Mouse (Mus musculus): ENCODE results near the gene Clcnka.

Gene Clcnka

DNA sequence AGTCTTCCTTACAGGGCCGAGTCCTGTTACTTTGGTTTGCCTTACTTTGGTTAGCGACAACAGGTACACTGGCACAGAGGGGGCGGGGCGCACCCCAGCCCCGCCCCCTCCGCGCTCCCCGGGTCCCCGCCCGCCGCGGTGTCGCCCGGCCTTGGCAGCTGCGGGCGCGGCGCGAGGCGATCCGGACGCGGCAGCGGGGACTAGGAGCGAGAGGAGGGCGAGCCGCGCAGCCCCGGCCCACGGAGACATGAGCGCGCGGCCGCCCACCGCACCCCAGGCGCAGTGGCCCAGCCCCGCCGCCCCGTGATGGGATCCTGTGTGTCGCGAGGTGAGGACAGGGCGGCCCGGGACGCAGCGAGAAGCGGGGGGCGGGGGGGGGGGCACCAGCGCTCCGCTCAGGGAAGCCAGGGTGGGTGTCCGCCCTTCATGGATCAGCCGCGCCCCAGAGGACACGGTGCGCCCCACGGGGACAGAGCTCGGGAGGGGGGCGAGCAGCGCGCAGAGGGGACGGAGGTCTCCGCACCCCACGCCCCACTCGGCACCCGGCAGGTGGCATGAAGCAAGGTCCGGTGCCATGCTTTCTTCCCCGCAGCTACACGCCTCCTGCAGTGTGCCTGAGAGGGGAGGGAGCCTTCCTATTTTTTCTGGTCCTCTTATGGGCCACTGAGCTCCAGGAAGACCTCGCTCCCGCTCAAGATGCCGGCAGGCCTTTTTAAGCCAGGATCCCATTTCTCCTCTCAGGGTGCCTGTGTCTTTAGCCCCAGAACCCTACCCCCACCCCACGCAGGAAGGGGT lies 30.3 kb downstream of the Clcnka start, which contains the start of gene Fam131c:
TSS of gene Fam131c (plus strand) at position 224 of the 795 bp plus-strand sequence.
- DNase-seq: peak in 1 of 2 experiments; percentile 61

DNA sequence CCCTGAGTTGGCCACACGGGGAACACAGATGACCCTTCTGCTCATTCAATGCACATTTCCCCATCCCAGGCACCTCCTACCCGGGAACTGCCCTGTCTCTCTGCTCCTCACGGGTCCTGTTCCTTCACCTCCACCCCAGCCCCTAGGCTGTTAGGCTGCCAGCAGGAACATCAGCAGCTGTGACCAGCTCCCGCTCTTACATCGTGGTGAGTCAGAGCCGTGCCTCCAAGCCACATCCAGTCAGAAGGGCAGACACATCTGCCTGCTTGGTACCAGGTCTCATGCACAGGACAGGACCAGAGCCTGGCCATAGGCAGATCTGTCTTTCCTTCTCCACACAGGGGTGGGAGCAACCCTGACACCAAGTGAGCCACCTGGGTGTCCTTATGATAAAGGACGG lies 32.6 kb downstream of the Clcnka start:
- DNase-seq: no peak

DNA sequence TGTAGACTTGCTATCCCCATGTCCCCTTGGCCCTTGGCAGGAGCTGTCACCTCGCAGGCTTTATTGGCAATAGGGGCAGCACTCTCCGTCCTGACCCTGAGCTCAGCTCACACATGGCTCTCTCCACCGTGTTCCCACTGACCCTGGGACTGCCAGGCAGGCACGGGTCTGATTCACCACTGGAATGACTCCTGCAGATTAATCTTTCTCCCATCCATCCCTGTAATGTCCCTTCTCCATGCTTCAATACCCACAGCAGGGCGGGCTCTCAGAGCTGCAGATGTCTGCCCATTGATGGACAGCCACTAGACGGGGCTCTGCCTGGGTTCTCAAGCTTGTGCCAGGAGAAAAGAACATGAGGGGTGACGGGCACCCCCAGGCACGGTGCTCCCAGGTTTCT lies 33.4 kb downstream of the Clcnka start:
- no peak for DNase-seq

DNA sequence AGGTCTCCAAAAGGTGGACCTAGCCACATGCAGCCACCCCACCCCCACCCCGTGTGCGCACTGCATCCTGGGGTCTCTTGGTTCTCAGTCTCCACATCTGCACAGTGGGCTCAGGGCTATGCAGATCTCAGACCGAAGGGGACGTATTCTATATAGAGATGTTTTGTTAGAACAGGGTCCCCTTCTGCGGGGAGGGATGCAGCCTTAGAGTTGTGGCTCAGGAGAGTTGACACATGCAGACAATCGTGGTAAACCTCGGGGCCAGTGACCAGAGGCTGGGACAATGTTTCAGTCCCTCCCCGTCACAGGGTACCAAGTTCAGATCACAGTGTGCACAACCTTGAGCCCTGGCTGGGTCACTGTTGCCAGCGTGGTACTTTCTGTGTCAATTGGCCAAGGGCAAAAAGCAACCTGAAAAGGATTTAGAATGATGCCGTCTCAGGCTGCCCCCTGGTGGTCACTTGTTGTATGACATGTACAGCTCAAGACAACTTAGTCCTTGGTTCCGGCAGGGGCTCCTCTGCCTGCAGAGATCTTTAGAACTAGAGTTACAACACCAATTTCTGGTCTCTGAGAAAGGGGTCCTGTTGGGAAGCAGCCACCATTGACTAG lies 35.5 kb downstream of the Clcnka start:
- DNase-seq: peak; percentile 90 to 94

DNA sequence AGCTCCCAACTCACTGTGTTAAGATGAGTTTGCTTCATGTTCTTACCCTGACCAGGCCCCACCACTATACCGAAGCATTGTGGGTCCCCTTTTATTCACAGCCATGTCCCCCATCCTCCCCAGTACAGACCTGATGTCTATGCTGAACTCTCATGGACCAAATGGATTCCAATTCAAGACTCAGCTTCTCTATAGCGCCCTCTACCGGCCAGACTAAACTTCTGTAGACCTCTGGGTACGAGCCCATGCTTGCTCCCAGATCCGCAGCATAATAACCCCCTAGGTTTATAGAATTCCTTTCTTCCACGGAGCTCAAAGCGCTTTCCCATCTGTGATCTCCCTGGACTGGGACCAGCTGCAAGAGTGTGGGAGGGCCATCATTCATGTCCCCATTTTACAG lies 37.7 kb downstream of the Clcnka start:
- DNase-seq: peak; percentile 47 to 62

DNA sequence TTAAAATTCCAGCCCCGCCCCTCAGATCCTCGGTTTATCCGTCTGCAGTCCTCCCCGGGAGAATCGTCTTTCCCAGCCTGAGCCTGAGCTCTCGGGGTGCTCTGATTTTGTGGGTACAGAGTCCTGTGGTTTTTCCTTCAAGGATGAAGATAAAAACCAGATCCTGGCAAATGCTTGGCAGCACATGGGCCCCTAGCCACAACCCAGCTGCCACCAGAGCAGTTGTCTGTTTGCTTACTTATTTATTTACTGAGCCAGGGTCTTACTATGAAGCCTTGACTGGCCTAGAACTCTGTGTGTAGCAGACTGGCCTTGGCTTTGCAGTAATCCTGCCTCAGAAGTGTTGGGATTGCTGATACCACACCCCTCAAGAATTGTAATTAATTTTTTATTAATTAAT lies 39.3 kb downstream of the Clcnka start:
- no peak for DNase-seq

DNA sequence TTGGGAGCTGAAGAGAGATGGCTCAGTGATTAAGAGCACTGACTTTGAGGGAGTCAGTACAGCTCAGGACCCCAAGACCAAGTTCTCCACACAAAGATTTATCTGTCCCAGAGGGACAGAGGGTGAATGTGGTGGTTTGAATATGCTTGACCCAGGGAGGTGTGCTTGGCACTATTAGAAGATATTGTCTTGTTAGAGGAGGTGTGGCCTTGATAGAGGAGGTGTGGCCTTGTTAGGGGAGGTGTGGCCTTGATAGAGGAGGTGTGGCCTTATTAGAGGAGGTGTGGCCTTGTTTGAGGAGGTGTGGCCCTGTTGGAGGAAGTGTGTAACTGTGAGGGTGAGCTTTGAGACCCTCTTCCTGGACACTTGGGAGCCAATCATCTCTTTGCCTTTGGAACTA lies 40.7 kb downstream of the Clcnka start:
- DNase-seq: no peak

DNA sequence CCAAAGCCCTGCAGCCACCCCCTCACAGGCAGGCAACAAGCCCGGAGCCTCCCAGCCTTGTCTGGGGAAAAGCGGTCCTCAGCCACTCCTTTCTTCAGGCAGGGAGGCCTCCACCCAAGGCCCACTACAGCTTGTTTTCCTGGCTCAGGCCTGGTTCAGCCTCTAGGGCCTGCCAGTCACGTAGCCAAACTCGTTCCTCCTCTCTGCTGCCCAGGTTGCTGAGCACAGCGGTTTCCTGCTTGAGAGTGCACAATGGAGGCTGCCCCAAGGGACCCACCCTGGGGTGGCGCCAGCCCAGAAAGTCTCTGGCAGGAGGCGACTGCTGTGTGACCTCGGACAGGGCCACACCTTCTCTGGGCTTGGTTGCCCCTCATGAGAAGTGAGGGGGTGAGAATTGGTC lies 44.7 kb downstream of the Clcnka start:
- no peak for DNase-seq

DNA sequence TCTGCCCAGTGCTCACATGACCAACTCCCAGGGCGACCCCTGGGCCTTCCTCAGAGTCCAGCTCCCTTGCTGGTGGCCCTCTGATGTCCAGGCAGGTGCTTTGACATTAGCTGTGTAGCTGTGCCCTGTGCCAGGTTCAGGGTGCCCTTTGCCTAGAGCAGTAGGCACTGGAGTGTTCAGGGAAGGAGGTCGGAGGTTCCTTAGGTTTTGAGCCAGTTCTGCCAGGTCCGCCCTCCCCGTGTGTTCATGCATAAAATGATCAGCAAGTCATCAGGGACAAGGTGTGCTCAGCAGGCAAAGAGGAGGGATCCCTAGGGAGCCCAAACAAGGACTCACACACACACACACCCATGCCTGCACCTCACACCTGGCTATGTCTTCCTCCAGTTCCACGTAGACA lies 45.5 kb downstream of the Clcnka start:
- DNase-seq: no peak

DNA sequence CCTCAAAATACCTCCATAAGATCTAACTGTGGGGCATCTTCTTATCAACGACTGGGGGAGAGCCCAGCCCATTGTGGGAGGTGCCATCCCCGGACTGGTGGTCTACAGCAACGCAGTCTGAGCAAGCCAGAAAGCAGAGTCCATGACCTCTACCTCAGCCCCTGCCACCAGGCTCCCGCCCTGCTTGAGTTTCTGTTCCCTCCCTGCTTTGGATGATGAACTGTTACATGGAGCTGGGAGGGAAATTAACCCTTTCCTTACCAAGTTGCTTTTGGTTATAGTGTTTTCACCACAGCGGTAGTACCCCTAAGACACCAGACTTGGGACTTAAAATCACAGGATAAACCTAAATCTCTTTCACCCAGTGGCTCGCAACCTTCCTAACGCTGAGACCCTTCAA lies 46.6 kb downstream of the Clcnka start:
- no peak for DNase-seq

DNA sequence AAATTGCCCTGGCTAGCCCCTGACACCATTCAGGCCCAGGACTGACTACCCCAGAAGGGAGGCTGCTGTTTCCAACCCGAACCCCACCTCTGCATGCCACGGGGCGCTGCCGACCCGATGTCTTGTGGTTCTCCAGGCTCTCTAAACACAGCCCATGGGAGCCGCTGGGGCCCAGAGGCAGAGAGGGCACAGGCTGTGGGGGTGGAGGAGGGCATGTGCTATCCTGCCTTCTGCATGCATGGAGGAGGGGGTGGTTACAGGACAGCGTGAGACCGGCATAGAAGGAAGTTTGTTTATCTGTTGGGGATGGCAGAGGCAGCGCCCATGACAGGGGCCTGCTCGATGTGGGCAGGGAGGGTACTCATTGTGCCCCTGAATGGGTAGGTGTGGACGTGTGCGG lies 48.5 kb downstream of the Clcnka start:
- DNase-seq: no peak

DNA sequence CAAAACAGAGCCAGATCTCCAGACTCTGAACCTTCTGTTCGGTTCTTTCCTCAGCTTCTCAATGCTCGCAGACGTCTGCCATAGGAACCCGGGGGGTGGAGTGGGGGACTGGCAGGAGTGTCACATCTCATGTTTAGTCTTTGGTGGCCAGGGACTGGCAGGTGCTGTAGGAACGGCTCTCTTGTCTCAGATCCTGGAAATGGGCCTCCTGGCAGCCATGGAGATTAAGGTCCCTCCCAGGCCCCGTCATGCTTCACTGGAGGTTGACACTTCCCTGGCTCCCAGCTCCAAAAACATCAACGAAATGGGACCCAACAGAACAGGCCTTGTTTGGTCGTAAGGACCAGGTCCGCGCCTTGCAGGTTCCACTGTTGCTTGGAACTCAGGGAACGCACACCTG lies 49.9 kb downstream of the Clcnka start:
- peak; percentile 47 to 60 for DNase-seq

DNA sequence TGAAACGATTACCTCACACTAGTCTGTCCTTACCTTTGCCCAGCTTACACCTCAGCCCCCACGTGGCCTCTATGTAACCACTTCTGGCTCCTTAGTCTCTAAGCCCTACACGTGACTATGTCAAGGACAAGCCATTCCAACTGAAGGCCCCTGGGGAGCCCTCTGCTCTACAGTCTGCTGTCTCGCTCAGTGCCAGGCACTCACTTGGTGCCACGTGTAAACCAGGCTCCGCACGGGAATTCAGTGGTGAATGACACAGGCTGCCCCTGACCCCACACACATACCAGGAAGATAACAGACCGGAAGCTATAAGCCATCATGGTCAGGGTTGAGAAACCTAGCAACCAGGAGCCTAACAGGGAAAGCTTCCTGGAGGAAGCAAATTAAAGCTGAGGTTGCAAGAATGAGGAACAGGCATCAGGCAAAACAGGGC lies 51.1 kb downstream of the Clcnka start:
- peak; percentile 43 to 48 for DNase-seq

DNA sequence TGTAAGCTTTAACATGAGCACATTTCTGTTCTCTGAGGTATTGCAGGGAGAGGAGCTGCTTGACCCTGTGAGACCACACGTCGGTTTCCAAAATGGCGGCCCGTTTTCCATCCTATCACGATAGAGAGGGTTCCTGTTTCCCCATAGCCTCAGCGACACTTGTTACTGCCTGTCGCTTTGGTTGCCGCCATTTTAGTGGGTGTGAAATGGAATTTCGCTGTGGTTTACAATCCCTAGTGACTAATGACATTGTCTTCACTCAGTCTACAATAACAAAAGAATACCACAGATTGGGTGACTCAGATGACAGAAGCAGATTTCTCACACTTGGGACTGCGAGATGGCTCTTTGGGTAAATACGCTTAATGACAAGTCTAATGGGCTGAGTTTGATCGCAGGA lies 53.3 kb downstream of the Clcnka start:
- no peak for DNase-seq

DNA sequence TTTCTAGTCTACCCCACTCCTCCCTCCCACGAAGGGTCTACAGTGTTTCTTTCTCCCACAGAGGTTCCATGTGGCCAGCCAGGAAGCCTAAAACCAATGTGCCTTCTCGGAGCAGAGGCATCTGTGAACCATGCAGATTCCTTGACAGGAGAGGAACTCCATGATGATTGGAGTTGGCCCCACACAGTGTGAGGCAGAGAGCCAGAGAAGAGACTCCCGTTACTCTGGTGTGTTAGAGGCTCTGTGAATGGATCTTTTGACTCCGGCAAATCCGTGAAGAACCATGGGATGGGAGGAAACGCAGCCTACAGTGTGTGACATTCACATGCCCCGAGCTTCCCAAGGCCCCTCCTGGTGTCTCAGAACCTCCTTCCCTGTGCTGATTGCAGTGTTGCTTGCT lies 55.0 kb downstream of the Clcnka start:
- no peak for DNase-seq

DNA sequence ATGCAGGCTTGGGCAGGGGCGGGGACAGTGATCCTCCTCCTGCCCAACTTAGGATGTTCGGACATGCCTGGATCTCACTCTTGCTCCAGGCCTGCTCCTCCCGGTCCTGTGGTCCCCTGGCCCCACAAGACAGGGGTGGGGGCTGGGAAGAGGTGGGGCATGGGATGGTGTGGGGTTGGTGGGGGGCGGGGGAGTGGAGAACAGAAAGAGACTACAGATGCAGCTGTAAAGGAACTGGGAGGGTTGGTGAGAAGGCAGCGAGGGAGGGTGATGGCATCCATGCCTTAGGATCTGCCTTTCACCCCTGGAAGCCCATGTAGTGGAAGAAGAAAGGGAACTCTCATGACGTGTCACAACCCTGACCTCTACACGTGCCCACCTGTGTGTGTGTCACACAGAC lies 57.0 kb downstream of the Clcnka start:
- DNase-seq: no peak

DNA sequence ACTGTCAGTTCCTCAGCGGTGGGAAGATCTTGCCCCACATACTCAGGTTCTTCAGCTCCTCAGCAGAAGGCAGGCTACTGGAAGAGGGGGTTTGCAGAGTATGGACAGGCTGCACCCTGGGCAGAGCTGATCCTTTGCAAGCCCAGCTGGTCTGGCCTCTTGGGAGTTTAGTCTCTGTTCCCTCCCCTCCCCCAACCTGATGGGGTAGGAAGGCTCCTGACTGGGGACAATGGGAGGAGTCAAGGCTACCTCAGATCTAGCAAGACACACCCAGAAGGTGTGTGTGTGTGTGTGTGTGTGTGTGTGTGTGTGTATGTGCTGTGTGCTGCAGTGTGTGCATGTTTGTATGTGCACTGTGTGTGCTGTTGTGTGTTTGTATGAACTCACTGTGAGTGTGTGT lies 59.7 kb downstream of the Clcnka start:
- no peak for DNase-seq

DNA sequence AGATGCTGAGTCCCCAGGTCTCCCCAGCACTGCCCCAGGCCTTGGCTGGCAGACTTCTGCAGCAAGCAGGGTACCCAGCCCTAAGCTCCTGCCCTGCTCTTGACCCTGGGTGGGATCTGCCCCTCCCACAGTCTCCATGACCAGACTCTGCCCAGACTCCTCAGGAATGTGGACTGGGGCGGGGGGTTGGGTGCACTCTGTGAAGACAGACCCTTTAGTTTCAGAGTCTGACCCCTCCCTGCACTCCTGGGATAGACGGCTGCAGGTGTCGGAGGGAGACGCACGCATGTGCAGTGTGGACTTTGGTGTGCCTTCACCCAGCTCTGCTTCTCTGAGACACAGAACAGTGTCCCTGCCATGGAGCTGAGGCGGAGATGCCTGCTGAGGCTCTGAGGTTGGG lies 60.5 kb downstream of the Clcnka start:
- no peak for DNase-seq

DNA sequence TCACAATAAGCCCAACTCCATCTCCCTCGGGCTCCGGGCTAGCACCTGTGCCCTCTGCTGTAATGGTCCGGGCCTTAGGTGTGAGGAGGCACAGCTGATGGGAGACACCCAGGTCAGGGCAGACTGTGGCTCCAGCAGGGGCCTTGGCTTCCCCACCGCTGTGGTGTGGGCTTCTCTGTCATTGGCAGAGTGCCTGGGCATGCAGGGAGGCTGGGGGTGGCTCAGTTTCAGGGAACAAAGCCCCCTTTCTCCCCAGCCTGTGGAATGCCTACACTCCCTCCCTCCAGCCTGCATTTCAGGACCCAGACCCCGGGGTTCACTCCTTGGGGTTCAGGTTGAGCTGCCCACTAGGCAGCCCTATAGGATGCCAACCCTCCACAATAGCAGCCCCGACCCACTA lies 62.3 kb downstream of the Clcnka start:
- DNase-seq: peak in 1 of 2 experiments; percentile 34

DNA sequence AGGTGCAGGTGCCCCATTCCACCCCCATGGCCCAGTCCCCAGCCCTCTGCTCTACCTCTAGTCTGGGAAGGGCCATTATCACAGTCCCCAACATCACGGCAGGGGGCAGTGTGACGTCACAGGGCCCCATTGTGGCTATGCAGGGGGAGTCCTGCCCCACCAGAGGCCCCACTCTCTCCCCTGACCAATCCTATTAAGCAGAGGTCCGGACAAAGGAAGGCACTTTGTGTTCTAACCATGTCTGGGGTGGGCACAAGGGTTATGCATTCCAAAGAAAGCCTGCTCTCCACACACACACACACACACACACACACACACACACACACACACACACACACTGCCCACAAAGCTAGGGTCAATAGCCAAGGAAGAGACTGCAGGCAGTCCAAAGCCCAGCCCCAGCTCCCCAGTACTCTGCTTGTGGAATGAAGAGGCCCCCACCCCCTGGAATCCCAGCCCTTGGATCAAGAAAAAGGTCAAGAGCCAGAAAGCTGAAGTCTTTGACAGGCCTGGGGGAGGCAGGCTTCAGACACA lies 63.2 kb downstream of the Clcnka start:
- DNase-seq: peak; percentile 32 to 37

DNA sequence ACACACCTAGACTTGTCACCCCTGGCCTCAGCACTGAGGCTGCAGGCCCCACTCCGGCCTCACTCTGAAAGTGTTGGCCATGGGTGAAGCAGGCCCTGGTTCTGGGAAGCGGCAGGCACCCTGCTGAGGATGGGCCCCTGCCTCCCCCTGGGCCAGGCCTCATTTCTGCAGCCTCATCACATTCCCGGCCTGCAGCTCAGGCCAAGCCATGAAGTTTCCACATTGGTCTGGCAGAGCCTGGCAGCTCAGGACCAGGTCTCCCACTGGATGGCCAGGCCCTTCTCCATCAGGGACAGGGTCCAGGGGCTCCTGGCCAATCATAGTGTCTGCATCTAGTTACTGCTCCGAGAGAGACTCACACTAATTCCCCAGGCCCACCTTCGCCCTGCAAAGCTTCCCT lies 63.8 kb downstream of the Clcnka start:
- no peak for DNase-seq
